20 mouse cellular contexts compared by ENCODE assay signal in genomic region chr11:82835616-82836432, GRCm38 (mm10). TPM values are rescaled to one million over a fixed set of nuclear protein-coding genes. Genes with fewer than 3 reads are reported as not detected.
DNase-seq lines count a peak whose midpoint lies in the region; ATAC-seq and TF ChIP-seq lines count a peak whose summit lies in the region.
"Had no signal": no experiment of that assay in that cellular context is flagged by ENCODE, and none has a peak within 500 bp of the region (broad histone marks: within the 10 kb centered on the region; RNA-seq: fewer than 3 reads in every experiment).

No protein-coding gene starts in this region.

- H3K36me3 ChIP-seq in midbrain, embryonic 11.5 days (ENCODE audit: control insufficient read depth, insufficient read depth, low read length) = no peaks in the 10 kb centered on the region
- no peaks in the 10 kb centered on the region for H3K36me3 ChIP-seq in midbrain, embryonic 16.5 days (ENCODE audit: control insufficient read depth, insufficient read depth, low read length)
- no peaks in the 10 kb centered on the region for H3K36me3 ChIP-seq in ES-Bruce4 (ENCODE audit: control insufficient read depth, insufficient read depth, low read length, poor library complexity, severe bottlenecking)
- H3K36me3 ChIP-seq in limb, embryonic 12.5 days = no peaks in the 10 kb centered on the region
- H3K36me3 ChIP-seq: embryonic facial prominence, embryonic 15.5 days had no signal

- no peak overlapping the region for H3K9ac ChIP-seq in midbrain, embryonic 11.5 days (ENCODE audit: low read length)
- no peak overlapping the region for H3K9ac ChIP-seq in midbrain, embryonic 16.5 days (ENCODE audit: low read depth, low read length)
- no peak overlapping the region for H3K9ac ChIP-seq in ES-Bruce4 (ENCODE audit: low read depth, poor library complexity, severe bottlenecking)
- H3K9ac ChIP-seq in limb, embryonic 12.5 days (replicated peaks) = no peak overlapping the region
- H3K9ac ChIP-seq: embryonic facial prominence, embryonic 15.5 days had no signal

- H3K4me1 ChIP-seq in midbrain, embryonic 11.5 days (ENCODE audit: control insufficient read depth, insufficient read depth, low read length) = peaks cover 15% of the 10 kb centered on the region
- H3K4me1 ChIP-seq in midbrain, embryonic 16.5 days (ENCODE audit: control insufficient read depth, insufficient read depth, low read length) = peaks cover 24% of the 10 kb centered on the region
- H3K4me1 ChIP-seq in ES-Bruce4 (ENCODE audit: control insufficient read depth, insufficient read depth, low read length) = peaks cover 8% of the 10 kb centered on the region
- peaks cover 52% of the 10 kb centered on the region for H3K4me1 ChIP-seq in limb, embryonic 12.5 days (replicated peaks)

- 74% methylated on average over 11 of the region's 11 CpGs for WGBS in midbrain, embryonic 11.5 days
- WGBS in midbrain, embryonic 16.5 days = 77% methylated on average over 11 of the region's 11 CpGs
- 45% methylated on average over 11 of the region's 11 CpGs for WGBS in limb, embryonic 12.5 days

- H3K9me3 ChIP-seq in midbrain, embryonic 11.5 days (ENCODE audit: control insufficient read depth, low read length) = no peaks in the 10 kb centered on the region
- 0 out of 2 replicates have a peak, but pooled peaks cover 2% of the 10 kb centered on the region for H3K9me3 ChIP-seq in midbrain, embryonic 16.5 days (replicated peaks; ENCODE audit: control insufficient read depth, low read length, poor library complexity, severe bottlenecking)
- no peaks in the 10 kb centered on the region for H3K9me3 ChIP-seq in ES-Bruce4 (replicated peaks; ENCODE audit: control insufficient read depth, insufficient read depth, low read length, poor library complexity, severe bottlenecking)
- H3K9me3 ChIP-seq in limb, embryonic 12.5 days = no peaks in the 10 kb centered on the region
- H3K9me3 ChIP-seq: embryonic facial prominence, embryonic 15.5 days had no signal

- TF ChIP-seq EP300 in ES-Bruce4 (IDR thresholded peaks at IDR 0.05; ENCODE audit: insufficient read depth, low read depth, low read length) = no peak

- no peak overlapping the region for H3K27ac ChIP-seq in midbrain, embryonic 11.5 days (ENCODE audit: low read depth, low read length)
- no peak overlapping the region for H3K27ac ChIP-seq in midbrain, embryonic 16.5 days (ENCODE audit: low read length)
- peak overlapping the region; percentile 81 for H3K27ac ChIP-seq in ES-Bruce4 (ENCODE audit: insufficient read depth, low read length)
- peak overlapping the region; percentile 80 for H3K27ac ChIP-seq in limb, embryonic 12.5 days
- H3K27ac ChIP-seq: embryonic facial prominence, embryonic 15.5 days; layer of hippocampus, adult 2 months had no signal

- TF ChIP-seq POLR2A in ES-Bruce4 (IDR thresholded peaks at IDR 0.05; ENCODE audit: insufficient read depth, low read length) = no peak

- TF ChIP-seq CTCF in ES-Bruce4 (IDR thresholded peaks at IDR 0.05; ENCODE audit: low read depth, low read length) = no peak

- DNase-seq in frontal cortex, postnatal 36 days (ENCODE audit: low spot score in 2 of 2) = no peak
- DNase-seq in midbrain, embryonic 11.5 days (ENCODE audit: low spot score, missing footprints) = peak; percentile 79
- no peak for DNase-seq in right cerebral cortex, postnatal 25 days
- DNase-seq: adrenal gland, postnatal 14 days; B cell, adult 2 months; cerebellum, adult 9-11 months; gastrocnemius, postnatal 14 days; heart, postnatal 14 days; kidney, adult 11 months had no signal

- H3K27me3 ChIP-seq in midbrain, embryonic 11.5 days (ENCODE audit: control insufficient read depth, insufficient read depth, low read length) = no peaks in the 10 kb centered on the region
- no peaks in the 10 kb centered on the region for H3K27me3 ChIP-seq in midbrain, embryonic 16.5 days (ENCODE audit: control insufficient read depth, insufficient read depth, low read depth, low read length)
- no peaks in the 10 kb centered on the region for H3K27me3 ChIP-seq in ES-Bruce4 (ENCODE audit: control insufficient read depth, insufficient read depth, low read length, poor library complexity, severe bottlenecking)
- no peaks in the 10 kb centered on the region for H3K27me3 ChIP-seq in limb, embryonic 12.5 days
- H3K27me3 ChIP-seq: embryonic facial prominence, embryonic 15.5 days; megakaryocyte, embryonic 14.5 days had no signal

- no peak overlapping the region for H3K4me2 ChIP-seq in midbrain, embryonic 11.5 days
- H3K4me2 ChIP-seq in midbrain, embryonic 16.5 days (ENCODE audit: low read length) = no peak overlapping the region
- H3K4me2 ChIP-seq in limb, embryonic 12.5 days = no peak overlapping the region
- H3K4me2 ChIP-seq: embryonic facial prominence, embryonic 15.5 days had no signal

- peak; percentile 39; the same call in 1 of the 2 replicates for ATAC-seq in frontal cortex, adult (ENCODE audit: low TSS enrichment)
- ATAC-seq in midbrain, embryonic 11.5 days (ENCODE audit: low FRiP score) = no peak
- ATAC-seq in midbrain, embryonic 16.5 days = no peak
- no peak for ATAC-seq in limb, embryonic 12.5 days (ENCODE audit: insufficient number of reproducible peaks, insufficient read depth, low FRiP score, low TSS enrichment, low read depth)
- ATAC-seq: forebrain, embryonic 16.5 days; hindbrain, embryonic 16.5 days; lung, postnatal 0 days had no signal

- H3K4me3 ChIP-seq in midbrain, embryonic 11.5 days (ENCODE audit: low read depth, low read length) = no peak overlapping the region
- H3K4me3 ChIP-seq in midbrain, embryonic 16.5 days (ENCODE audit: low read depth, low read length) = no peak overlapping the region
- no peak overlapping the region for H3K4me3 ChIP-seq in ES-Bruce4 (ENCODE audit: low read depth, low read length)
- H3K4me3 ChIP-seq in limb, embryonic 12.5 days (replicated peaks) = no peak overlapping the region
- H3K4me3 ChIP-seq: embryonic facial prominence, embryonic 15.5 days; layer of hippocampus, adult 2 months; megakaryocyte, embryonic 14.5 days had no signal

RNA-seq across cellular contexts. Expression of gene Rffl, which starts 35.2 kb away (rescaled TPM):
- 8.9 and 9.2 TPM in 2 replicates for polyA plus RNA-seq in midbrain, embryonic 11.5 days (2014; fragmentation: Nextera tagmentation; extraction: Ambion mirVana)
- polyA plus RNA-seq in midbrain, embryonic 16.5 days (2015; fragmentation: Nextera tagmentation; extraction: Ambion mirVana) = 3.9 and 4.2 TPM in 2 replicates
- 27.4 and 29.9 TPM in 2 replicates for polyA plus RNA-seq in ES-Bruce4 (2011; ENCODE audit: insufficient read depth, insufficient read length, low read depth, missing spikeins)
- polyA plus RNA-seq in limb, embryonic 12.5 days (2016; fragmentation: Nextera tagmentation; extraction: Ambion mirVana) = 18.8 and 19.5 TPM in 2 replicates

RNA-seq across cellular contexts. Expression of gene Rad51d, which starts 54.6 kb away (rescaled TPM):
- 13.7 and 17.4 TPM in 2 replicates for polyA plus RNA-seq in midbrain, embryonic 11.5 days (2014; fragmentation: Nextera tagmentation; extraction: Ambion mirVana)
- polyA plus RNA-seq in midbrain, embryonic 16.5 days (2015; fragmentation: Nextera tagmentation; extraction: Ambion mirVana) = 13.6 and 13.7 TPM in 2 replicates
- 23.9 and 25.8 TPM in 2 replicates for polyA plus RNA-seq in ES-Bruce4 (2011; ENCODE audit: insufficient read depth, insufficient read length, low read depth, missing spikeins)
- polyA plus RNA-seq in limb, embryonic 12.5 days (2016; fragmentation: Nextera tagmentation; extraction: Ambion mirVana) = 10.3 and 11.8 TPM in 2 replicates

RNA-seq across cellular contexts. Expression of gene Lig3, which starts 54.9 kb away (rescaled TPM):
- 48.2 and 52.6 TPM in 2 replicates for polyA plus RNA-seq in midbrain, embryonic 11.5 days (2014; fragmentation: Nextera tagmentation; extraction: Ambion mirVana)
- 25.6 and 28.5 TPM in 2 replicates for polyA plus RNA-seq in midbrain, embryonic 16.5 days (2015; fragmentation: Nextera tagmentation; extraction: Ambion mirVana)
- polyA plus RNA-seq in ES-Bruce4 (2011; ENCODE audit: insufficient read depth, insufficient read length, low read depth, missing spikeins) = 56.3 and 64.7 TPM in 2 replicates
- polyA plus RNA-seq in limb, embryonic 12.5 days (2016; fragmentation: Nextera tagmentation; extraction: Ambion mirVana) = 48.3 and 48.6 TPM in 2 replicates

RNA-seq across cellular contexts. Expression of gene Fndc8, which starts 56.1 kb away (rescaled TPM):
- polyA plus RNA-seq in midbrain, embryonic 11.5 days (2014; fragmentation: Nextera tagmentation; extraction: Ambion mirVana) = 0.19 and 0.30 TPM in 2 replicates
- polyA plus RNA-seq in midbrain, embryonic 16.5 days (2015; fragmentation: Nextera tagmentation; extraction: Ambion mirVana) = 1.0 and 1.1 TPM in 2 replicates
- polyA plus RNA-seq in ES-Bruce4 (2011; ENCODE audit: insufficient read depth, insufficient read length, low read depth, missing spikeins) = not detected in 2 replicates
- polyA plus RNA-seq in limb, embryonic 12.5 days (2016; fragmentation: Nextera tagmentation; extraction: Ambion mirVana) = 0.32 and 0.49 TPM in 2 replicates
- polyA plus RNA-seq: liver, adult 2 months had no signal

Comparison
In these comparisons a context has a peak if more than half of its experiments do, and no peak if none do; other contexts are left out.
1. H3K27ac ChIP-seq: peak in ES-Bruce4 (single experiment) and limb, embryonic 12.5 days (single experiment); none in midbrain, embryonic 11.5 days (single experiment) and midbrain, embryonic 16.5 days (single experiment).